Mouse (Mus musculus) hindbrain, embryonic 14.5 days (tissue): ENCODE measurements at regions not wholly inside any gene's neighbourhood (a gene's known extent, or its start where the extent isn't known, plus 50 kb on each side); places are given as distances from the start of the nearest gene placed in this dataset.

Experiments
- ATAC-seq: fragments of 200-750 bp; cut with Nextera tagmentation; 2 replicates; pipeline ENCODE4 v1.8.0; 2017; ENCODE audit warnings: moderate number of reproducible peaks, mild to moderate bottlenecking, moderate TSS enrichment, moderate library complexity; ENCODE audit not compliant: low FRiP score
- DNase-seq: peaks from one replicate; pipeline ENCODE4 v3.0.0-alpha.2; 2015; ENCODE audit warnings: low spot score
- H3K27ac ChIP-seq: fragments of 300-500 bp; sonication (generic); 2 replicates; pipeline ENCODE4 v1.5.1; 2014; ENCODE audit warnings: mild to moderate bottlenecking, moderate library complexity
- H3K27me3 ChIP-seq: fragments of 300-500 bp; sonication (generic); 2 replicates; pipeline ENCODE4 v1.6.1; 2014; ENCODE audit warnings: mild to moderate bottlenecking, low read length, mixed read lengths; ENCODE audit not compliant: control insufficient read depth, insufficient read depth
- H3K36me3 ChIP-seq: fragments of 300-500 bp; sonication (generic); replicated peaks from 2 replicates; pipeline ENCODE4 v1.6.1; 2014; ENCODE audit not compliant: control insufficient read depth, insufficient read depth
- H3K4me1 ChIP-seq: fragments of 300-500 bp; sonication (generic); replicated peaks from 2 replicates; pipeline ENCODE4 v1.6.1; 2014; ENCODE audit warnings: antibody characterized with exemption, low read length, mixed read lengths; ENCODE audit not compliant: control insufficient read depth, insufficient read depth
- H3K4me2 ChIP-seq: fragments of 300-500 bp; sonication (generic); replicated peaks from 2 replicates; pipeline ENCODE4 v1.6.1; 2014; ENCODE audit warnings: mild to moderate bottlenecking, moderate library complexity
- H3K4me3 ChIP-seq: fragments of 300-500 bp; sonication (generic); replicated peaks from 2 replicates; pipeline ENCODE4 v1.5.1; 2014; ENCODE audit warnings: mild to moderate bottlenecking, low read length
- H3K9ac ChIP-seq: fragments of 300-500 bp; sonication (generic); 2 replicates; pipeline ENCODE4 v1.6.1; 2014
- H3K9me3 ChIP-seq: fragments of 300-500 bp; sonication (generic); 2 replicates; pipeline ENCODE4 v1.6.1; 2016; ENCODE audit warnings: low read length; ENCODE audit not compliant: control insufficient read depth
- whole genome bisulfite sequencing: fragments of 180-500 bp; shearing (Covaris S2); extraction: QIAGEN DNeasy Blood & Tissue Kit; methylation state at CpG from one replicate; pipeline ENCODE4 v1.1.7; 2014; 5-methylcytosine and 5-hydroxymethylcytosine counted together

DNA sequence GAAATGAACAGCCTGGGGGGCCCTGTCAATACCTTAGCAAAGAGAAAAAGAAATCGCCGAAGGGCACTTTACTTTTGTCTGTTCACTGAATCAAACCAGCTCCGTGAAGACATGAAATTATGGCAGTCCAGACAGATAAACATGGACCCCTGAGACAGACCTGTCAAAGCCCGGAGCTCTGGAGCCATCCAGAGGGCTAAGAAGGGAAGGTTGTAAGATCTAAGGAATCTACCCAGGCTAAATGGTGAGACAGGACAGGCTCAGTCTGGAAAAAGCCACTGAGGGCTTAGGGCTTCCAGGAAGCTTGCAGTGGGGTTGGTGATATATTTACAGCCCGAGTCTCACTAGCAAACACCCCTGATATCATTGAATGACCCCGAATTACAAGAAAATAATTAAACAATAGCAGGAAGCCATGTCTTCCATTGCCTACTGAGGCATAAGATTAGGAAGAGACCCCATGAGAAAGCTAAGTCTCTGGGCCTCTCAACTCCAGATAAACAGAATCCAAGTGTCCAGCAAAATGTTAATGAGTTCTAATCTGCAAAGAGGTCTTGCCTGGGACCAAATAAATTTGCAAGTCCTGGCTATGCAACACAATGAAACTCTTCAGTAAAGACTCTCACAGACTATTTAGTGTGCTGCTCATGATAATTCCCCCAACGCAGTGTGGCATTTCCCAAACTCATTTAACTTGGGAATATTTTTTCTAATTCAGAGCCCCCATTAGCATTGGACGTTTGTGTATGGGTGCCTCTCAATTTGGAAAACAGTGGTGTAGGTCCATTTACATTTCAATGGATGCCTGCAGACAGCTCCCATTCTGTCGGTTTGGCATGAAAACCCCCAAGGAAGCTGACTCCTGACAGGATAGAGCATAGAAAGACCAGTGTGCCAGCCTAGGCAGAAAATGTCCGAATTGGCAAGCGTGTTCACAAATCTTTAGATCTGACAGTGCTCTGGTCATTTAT is 89.8 kb downstream of the Pabpc6 start:
- peak; percentile 91 for ATAC-seq
- H3K27me3 ChIP-seq: no peaks in the 10 kb centered on the region
- WGBS: 12% methylated on average over 11 of the region's 11 CpGs
- peak overlapping the region; percentile 78 for H3K27ac ChIP-seq
- H3K9ac ChIP-seq: no peak overlapping the region
- H3K4me2 ChIP-seq: no peak overlapping the region
- DNase-seq: peak; percentile 46
- H3K9me3 ChIP-seq: no peaks in the 10 kb centered on the region
- no peak overlapping the region for H3K4me3 ChIP-seq
- H3K4me1 ChIP-seq: peaks cover 8% of the 10 kb centered on the region; the same call in 1 of the 2 replicates
- no peaks in the 10 kb centered on the region for H3K36me3 ChIP-seq

DNA sequence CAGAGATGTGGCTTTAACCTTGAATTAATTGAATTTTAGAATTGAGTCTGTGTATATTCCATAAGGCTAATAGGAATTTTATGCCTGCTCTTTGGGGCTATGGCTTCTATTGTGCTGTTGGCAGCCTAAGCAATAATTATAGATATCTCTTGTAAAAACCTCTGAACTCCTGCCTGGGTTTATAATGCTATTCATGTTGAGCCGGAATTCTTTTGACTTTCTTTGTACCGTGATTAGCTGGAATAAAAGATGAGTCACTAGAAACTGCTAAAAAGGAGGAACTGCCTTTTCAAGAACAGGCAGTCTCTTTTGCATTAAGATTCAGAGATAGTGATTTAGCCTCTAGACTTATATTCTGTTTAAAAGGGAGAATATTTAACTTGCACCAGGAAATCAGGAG is 71.4 kb downstream of the Pabpc6 start:
- Histone ChIP-seq H3K9me3 (no peaks in the 10 kb centered on the region), H3K27me3 (no peaks in the 10 kb centered on the region), H3K27ac (no peak overlapping the region), H3K36me3 (no peaks in the 10 kb centered on the region), H3K4me1 (no peaks in the 10 kb centered on the region), H3K4me3 (no peak overlapping the region), H3K4me2 (no peak overlapping the region), H3K9ac (no peak overlapping the region)
- 17% methylated on average over 2 of the region's 2 CpGs for WGBS
- ATAC-seq (no peak), DNase-seq (no peak)

DNA sequence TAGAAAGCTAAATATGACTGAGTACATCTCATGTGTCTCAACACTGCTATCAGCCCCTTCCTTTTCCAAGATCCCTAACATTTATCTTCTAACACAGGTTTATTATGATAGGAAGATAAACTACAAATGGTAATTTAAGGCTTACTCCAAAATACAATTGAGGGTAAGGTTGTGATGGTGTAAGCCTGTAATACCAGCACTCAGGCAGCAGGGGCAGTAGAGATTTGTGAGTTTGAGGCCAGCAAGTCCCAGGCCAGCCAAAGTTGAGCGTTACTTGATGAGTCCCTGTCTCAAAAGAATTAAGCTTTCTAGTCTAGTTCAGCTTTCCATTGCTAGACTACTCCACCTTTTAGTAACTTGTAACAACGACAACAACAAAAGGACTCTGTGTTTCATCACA is 69.1 kb downstream of the Pabpc6 start:
- Histone ChIP-seq H3K4me1 (no peaks in the 10 kb centered on the region), H3K4me2 (no peak overlapping the region), H3K4me3 (no peak overlapping the region), H3K27me3 (no peaks in the 10 kb centered on the region), H3K36me3 (no peaks in the 10 kb centered on the region), H3K27ac (no peak overlapping the region), H3K9ac (no peak overlapping the region), H3K9me3 (no peaks in the 10 kb centered on the region)
- ATAC-seq (no peak), DNase-seq (no peak)
- 86% methylated on average over 2 of the region's 2 CpGs for WGBS
